ENCODE assay signal across 10 mouse cellular contexts in the genomic region with DNA sequence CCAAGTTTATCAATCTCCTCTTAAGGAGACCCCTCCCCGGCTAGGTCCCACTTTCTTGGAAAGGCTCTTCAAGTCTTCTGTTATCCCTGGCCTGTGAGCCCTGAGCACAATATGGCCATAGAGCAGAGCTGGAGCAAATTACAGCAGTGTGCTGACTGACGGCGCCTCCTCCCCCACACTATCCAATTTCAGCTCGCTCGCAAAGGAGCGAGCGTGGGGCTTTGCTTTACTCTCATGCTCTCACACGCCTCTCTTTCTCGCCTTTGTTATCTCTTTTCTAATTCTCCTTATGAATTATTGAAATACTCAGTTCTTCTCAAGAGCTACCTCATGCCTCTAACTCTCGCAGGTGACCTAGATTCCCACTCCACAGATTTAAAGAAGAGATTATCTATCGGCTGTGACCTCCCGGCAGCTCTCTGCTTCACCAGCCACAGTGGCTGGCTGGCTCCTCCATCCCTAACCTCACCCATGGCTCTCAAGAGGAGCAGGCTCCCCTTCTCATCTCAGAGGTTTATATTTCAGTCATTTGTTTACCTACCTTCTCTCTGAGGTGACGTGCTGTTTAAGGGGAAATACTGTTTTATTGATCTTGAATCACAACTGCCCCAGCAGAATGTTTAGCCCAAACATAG.
A peak's percentile ranks its signal among the peaks of the same experiment; 100 is the strongest.
DNase-seq lines count a peak whose midpoint lies in the region; ATAC-seq lines count a peak whose summit lies in the region.
"Had no signal": no experiment of that assay in that cellular context is flagged by ENCODE, and none has a peak within 500 bp of the region (broad histone marks: within the 10 kb centered on the region; RNA-seq: fewer than 3 reads in every experiment).

No protein-coding gene starts in this region.

- peaks cover 6% of the 10 kb centered on the region; the same call in 1 of the 2 replicates for H3K4me1 ChIP-seq in heart, embryonic 15.5 days (replicated peaks)
- peaks cover 14% of the 10 kb centered on the region for H3K4me1 ChIP-seq in hindbrain, embryonic 12.5 days
- peaks cover 23% of the 10 kb centered on the region for H3K4me1 ChIP-seq in midbrain, embryonic 16.5 days (ENCODE audit: control insufficient read depth, insufficient read depth, low read length)

- H3K9me3 ChIP-seq in heart, embryonic 15.5 days (replicated peaks) = no peaks in the 10 kb centered on the region
- no peaks in the 10 kb centered on the region for H3K9me3 ChIP-seq in hindbrain, embryonic 12.5 days (replicated peaks)
- no peaks in the 10 kb centered on the region for H3K9me3 ChIP-seq in midbrain, embryonic 16.5 days (replicated peaks; ENCODE audit: control insufficient read depth, low read length, poor library complexity, severe bottlenecking)

- H3K4me3 ChIP-seq in heart, embryonic 15.5 days = peak overlapping the region; percentile 13; the same call in 1 of the 2 replicates
- H3K4me3 ChIP-seq in hindbrain, embryonic 12.5 days = 0 out of 2 replicates have a peak overlapping the region, but pooled peaks have one; percentile 6
- H3K4me3 ChIP-seq in midbrain, embryonic 16.5 days (ENCODE audit: low read depth, low read length) = no peak overlapping the region
- H3K4me3 ChIP-seq: myocyte had no signal

- H3K27ac ChIP-seq in heart, embryonic 15.5 days = no peak overlapping the region
- H3K27ac ChIP-seq in hindbrain, embryonic 12.5 days = peak overlapping the region; percentile 66
- peak overlapping the region; percentile 82 for H3K27ac ChIP-seq in midbrain, embryonic 16.5 days (ENCODE audit: low read length)

- H3K4me2 ChIP-seq in heart, embryonic 15.5 days = peak overlapping the region; percentile 44
- peak overlapping the region; percentile 40; the same call in 1 of the 2 replicates for H3K4me2 ChIP-seq in hindbrain, embryonic 12.5 days (replicated peaks)
- H3K4me2 ChIP-seq in midbrain, embryonic 16.5 days (ENCODE audit: low read length) = peak overlapping the region; percentile 29

- H3K27me3 ChIP-seq in heart, embryonic 15.5 days = no peaks in the 10 kb centered on the region
- no peaks in the 10 kb centered on the region for H3K27me3 ChIP-seq in hindbrain, embryonic 12.5 days
- no peaks in the 10 kb centered on the region for H3K27me3 ChIP-seq in midbrain, embryonic 16.5 days (ENCODE audit: control insufficient read depth, insufficient read depth, low read depth, low read length)

- 26% methylated on average over 13 of the region's 13 CpGs for WGBS in heart, embryonic 15.5 days
- WGBS in hindbrain, embryonic 12.5 days = 9% methylated on average over 13 of the region's 13 CpGs
- WGBS in midbrain, embryonic 16.5 days = 7% methylated on average over 13 of the region's 13 CpGs

- H3K9ac ChIP-seq in heart, embryonic 15.5 days = no peak overlapping the region
- H3K9ac ChIP-seq in hindbrain, embryonic 12.5 days = peak overlapping the region; percentile 29; the same call in 1 of the 2 replicates
- peak overlapping the region; percentile 38 for H3K9ac ChIP-seq in midbrain, embryonic 16.5 days (ENCODE audit: low read depth, low read length)

- intact Hi-C loops in heart, postnatal 10 days (cut with DNase I) = no loop called here

- no peak for DNase-seq in heart, postnatal 10 days
- DNase-seq in embryo, embryonic 9.5 days (ENCODE audit: extremely low spot score) = peak; percentile 64
- no peak for DNase-seq in adipocyte (ENCODE audit: low spot score)
- no peak for DNase-seq in thymus, postnatal 10 days (ENCODE audit: low spot score in 2 of 2)
- DNase-seq in thymus, postnatal 0 days (ENCODE audit: low spot score) = no peak
- DNase-seq: kidney, postnatal 10 days had no signal

- no peak for ATAC-seq in heart, embryonic 15.5 days (replicated peaks; ENCODE audit: insufficient number of reproducible peaks, insufficient read depth, low FRiP score, low read depth)
- ATAC-seq in hindbrain, embryonic 12.5 days (ENCODE audit: low FRiP score) = peak; percentile 71
- ATAC-seq in midbrain, embryonic 16.5 days = peak; percentile 92

- 0 out of 2 replicates have a peak, but pooled peaks cover 3% of the 10 kb centered on the region for H3K36me3 ChIP-seq in heart, embryonic 15.5 days
- H3K36me3 ChIP-seq in hindbrain, embryonic 12.5 days = peaks cover 30% of the 10 kb centered on the region
- H3K36me3 ChIP-seq in midbrain, embryonic 16.5 days (ENCODE audit: control insufficient read depth, insufficient read depth, low read length) = peaks cover 13% of the 10 kb centered on the region
